Comparison of ENCODE assay signal across 33 mouse cellular contexts in genomic region chr2:96240543-96241090, GRCm38 (mm10).
A peak's percentile ranks its signal among the peaks of the same experiment; 100 is the strongest.
DNase-seq lines count a peak whose midpoint lies in the region; ATAC-seq and TF ChIP-seq lines count a peak whose summit lies in the region.
"Had no signal": no experiment of that assay in that cellular context is flagged by ENCODE, and none has a peak within 500 bp of the region (broad histone marks: within the 10 kb centered on the region; RNA-seq: fewer than 3 reads in every experiment).

No protein-coding gene starts in this region.

- H3K4me3 ChIP-seq in lung, embryonic 14.5 days (ENCODE audit: low read depth, low read length): no peak overlapping the region
- H3K4me3 ChIP-seq: embryonic facial prominence, embryonic 10.5 days; embryonic facial prominence, embryonic 15.5 days; forebrain, embryonic 12.5 days; gastrocnemius, adult 2 months; hindbrain, embryonic 12.5 days; intestine, embryonic 15.5 days; layer of hippocampus, adult 2 months; limb, embryonic 10.5 days; limb, embryonic 15.5 days; liver, embryonic 13.5 days; neural tube, embryonic 15.5 days had no signal

- no peaks in the 10 kb centered on the region for H3K36me3 ChIP-seq in lung, embryonic 14.5 days (ENCODE audit: insufficient read depth)
- H3K36me3 ChIP-seq: embryonic facial prominence, embryonic 10.5 days; embryonic facial prominence, embryonic 15.5 days; forebrain, embryonic 12.5 days; hindbrain, embryonic 12.5 days; intestine, embryonic 15.5 days; limb, embryonic 10.5 days; limb, embryonic 15.5 days; liver, embryonic 13.5 days; neural tube, embryonic 15.5 days had no signal

- no peak overlapping the region for H3K27ac ChIP-seq in lung, embryonic 14.5 days (ENCODE audit: low read depth)
- H3K27ac ChIP-seq: embryonic facial prominence, embryonic 10.5 days; embryonic facial prominence, embryonic 15.5 days; forebrain, embryonic 12.5 days; gastrocnemius, adult 2 months; hindbrain, embryonic 12.5 days; hindbrain, postnatal 0 days; intestine, embryonic 15.5 days; layer of hippocampus, adult 2 months; limb, embryonic 10.5 days; limb, embryonic 15.5 days; liver, embryonic 13.5 days; macrophage; neural tube, embryonic 15.5 days had no signal

- H3K9me3 ChIP-seq in lung, embryonic 14.5 days (ENCODE audit: low read depth, low read length): no peaks in the 10 kb centered on the region
- H3K9me3 ChIP-seq: embryonic facial prominence, embryonic 10.5 days; embryonic facial prominence, embryonic 15.5 days; forebrain, embryonic 12.5 days; hindbrain, embryonic 12.5 days; intestine, embryonic 15.5 days; limb, embryonic 10.5 days; limb, embryonic 15.5 days; liver, embryonic 13.5 days; neural tube, embryonic 15.5 days had no signal

- H3K4me2 ChIP-seq in lung, embryonic 14.5 days: no peak overlapping the region
- H3K4me2 ChIP-seq: embryonic facial prominence, embryonic 15.5 days; forebrain, embryonic 12.5 days; heart, embryonic 11.5 days; hindbrain, embryonic 12.5 days; intestine, embryonic 15.5 days; limb, embryonic 15.5 days; liver, embryonic 13.5 days; neural tube, embryonic 15.5 days had no signal

- H3K4me1 ChIP-seq in lung, embryonic 14.5 days (ENCODE audit: insufficient read depth): no peaks in the 10 kb centered on the region
- H3K4me1 ChIP-seq: embryonic facial prominence, embryonic 10.5 days; embryonic facial prominence, embryonic 15.5 days; forebrain, embryonic 12.5 days; hindbrain, embryonic 12.5 days; intestine, embryonic 15.5 days; limb, embryonic 10.5 days; limb, embryonic 15.5 days; liver, embryonic 13.5 days; neural tube, embryonic 15.5 days had no signal

- DNase-seq in frontal cortex, postnatal 14 days (ENCODE audit: low spot score in 2 of 2): no peak
- peak; percentile 84 for DNase-seq in lung, embryonic 14.5 days
- DNase-seq in lung, postnatal 14 days: no peak
- DNase-seq in right cerebral cortex, adult 18-20 months: peak; percentile 10
- no peak for DNase-seq in right cerebral cortex, postnatal 10 days (ENCODE audit: low spot score in 2 of 2)
- no peak for DNase-seq in adipocyte (ENCODE audit: low spot score)
- DNase-seq: adrenal gland, adult 8-10 months; cerebellum, adult 8-10 months; cerebellum, postnatal 25 days; forebrain, postnatal 0 days; gastrocnemius, adult 2 months; gastrocnemius, postnatal 36 days; heart, adult 18-20 months; heart, postnatal 36 days; kidney, adult 2 months; kidney, postnatal 36 days; liver, embryonic 13.5 days; midbrain, embryonic 14.5 days had no signal

- no peak for TF ChIP-seq CTCF in lung, embryonic 14.5 days (IDR thresholded peaks at IDR 0.05; ENCODE audit: low read depth)

- H3K27me3 ChIP-seq in lung, embryonic 14.5 days (ENCODE audit: insufficient read depth, low read length): no peaks in the 10 kb centered on the region
- H3K27me3 ChIP-seq: CH12.LX; embryonic facial prominence, embryonic 15.5 days; forebrain, embryonic 12.5 days; hindbrain, embryonic 12.5 days; intestine, embryonic 15.5 days; limb, embryonic 15.5 days; liver, embryonic 13.5 days; neural tube, embryonic 15.5 days had no signal

- 39% methylated on average over 3 of the region's 3 CpGs for WGBS in lung, embryonic 14.5 days

- ATAC-seq in frontal cortex, adult (ENCODE audit: low TSS enrichment): peak; percentile 98
- peak; percentile 95 for ATAC-seq in lung, embryonic 14.5 days (ENCODE audit: insufficient read depth)
- ATAC-seq: activated CD4-positive, CD25-positive, alpha-beta regulatory T cell, adult 4 months; forebrain, postnatal 0 days; hindbrain, postnatal 0 days; intestine, embryonic 15.5 days had no signal

- H3K9ac ChIP-seq in lung, embryonic 14.5 days: no peak overlapping the region
- H3K9ac ChIP-seq: embryonic facial prominence, embryonic 15.5 days; forebrain, embryonic 12.5 days; forebrain, postnatal 0 days; hindbrain, embryonic 12.5 days; intestine, embryonic 15.5 days; limb, embryonic 15.5 days; liver, embryonic 13.5 days; neural tube, embryonic 15.5 days had no signal

Comparison
In these comparisons a context has a peak if more than half of its experiments do, and no peak if none do; other contexts are left out.
1. DNase-seq: peak in lung, embryonic 14.5 days (single experiment) and right cerebral cortex, adult 18-20 months (single experiment); none in frontal cortex, postnatal 14 days (0 of 2), lung, postnatal 14 days (single experiment), right cerebral cortex, postnatal 10 days (0 of 2) and adipocyte (single experiment).